Mouse (Mus musculus) liver, embryonic 14.5 days (tissue): ENCODE measurements at regions not wholly inside any gene's neighbourhood (a gene's known extent, or its start where the extent isn't known, plus 50 kb on each side); places are given as distances from the start of the nearest gene placed in this dataset.

ENCODE experiments used
- CTCF ChIP-seq: IDR thresholded peaks from 2 replicates; pipeline ENCODE4 v1.5.1; 2016; ENCODE audit warnings: antibody characterized with exemption, low read depth, control low read depth
- EP300 ChIP-seq: IDR thresholded peaks from 2 replicates; pipeline ENCODE4 v1.6.1; 2016; ENCODE audit warnings: antibody characterized with exemption, low read depth

- TF ChIP-seq CTCF (no peak), EP300 (no peak)
These were observed 88.7 kb upstream of the Hdac4 start for GRCm38 (mm10) chr1:92284155-92284554.
